Mouse (Mus musculus) heart, embryonic 11.5 days (tissue): ENCODE measurements around the gene Sema6c. TPM values are rescaled to one million over a fixed set of nuclear protein-coding genes. Genes with fewer than 3 reads are reported as not detected.

Experiments used
- ATAC-seq: fragments of 200-750 bp; cut with Nextera tagmentation; replicated peaks from 2 replicates; pipeline ENCODE4 v1.8.0; 2017; ENCODE audit warnings: moderate library complexity; ENCODE audit not compliant: insufficient number of reproducible peaks, low FRiP score, low TSS enrichment
- H3K27ac ChIP-seq: fragments of 300-500 bp; sonication (generic); 2 replicates; pipeline ENCODE4 v1.5.1; 2014; ENCODE audit warnings: mild to moderate bottlenecking, low read depth, low read length
- H3K27me3 ChIP-seq: fragments of 300-500 bp; sonication (generic); 2 replicates; pipeline ENCODE4 v1.6.1; 2014; ENCODE audit warnings: mild to moderate bottlenecking, low read length, mixed read lengths; ENCODE audit not compliant: control insufficient read depth, insufficient read depth
- H3K36me3 ChIP-seq: fragments of 300-500 bp; sonication (generic); 2 replicates; pipeline ENCODE4 v1.6.1; 2014; ENCODE audit warnings: mild to moderate bottlenecking, low read length, moderate library complexity, mixed read lengths; ENCODE audit not compliant: control insufficient read depth, insufficient read depth
- H3K4me1 ChIP-seq: fragments of 300-500 bp; sonication (generic); 2 replicates; pipeline ENCODE4 v1.6.1; 2014; ENCODE audit warnings: low read length; ENCODE audit not compliant: control insufficient read depth, insufficient read depth
- H3K4me2 ChIP-seq: fragments of 300-500 bp; sonication (generic); 2 replicates; pipeline ENCODE4 v1.6.1; 2014; ENCODE audit warnings: mild to moderate bottlenecking, moderate library complexity
- H3K4me3 ChIP-seq: fragments of 300-500 bp; sonication (generic); 2 replicates; pipeline ENCODE4 v1.5.1; 2014; ENCODE audit warnings: low read depth, low read length
- H3K9ac ChIP-seq: fragments of 300-500 bp; sonication (generic); 2 replicates; pipeline ENCODE4 v1.6.1; 2014; ENCODE audit warnings: mild to moderate bottlenecking, low read depth, low read length, moderate library complexity
- H3K9me3 ChIP-seq: fragments of 300-500 bp; sonication (generic); replicated peaks from 2 replicates; pipeline ENCODE4 v1.6.1; 2016; ENCODE audit warnings: low read length; ENCODE audit not compliant: control insufficient read depth
- WGBS: fragments of 180-500 bp; shearing (Covaris S2); extraction: QIAGEN DNeasy Blood & Tissue Kit; methylation state at CpG from one replicate; pipeline ENCODE4 v1.1.7; 2014; ENCODE audit not compliant: insufficient replicate concordance; 5-methylcytosine and 5-hydroxymethylcytosine counted together
- polyA plus RNA-seq: library from polyadenylated mRNA; unstranded; fragments of >200 nt; fragmentation: Nextera tagmentation; extraction: Ambion mirVana; gene quantifications from 2 replicates; pipeline ENCODE4 v1.2.1, GENCODE M21; 2014

Gene Sema6c
- polyA plus RNA-seq, 1 experiment from 2014 or later = 2.2 TPM

DNA sequence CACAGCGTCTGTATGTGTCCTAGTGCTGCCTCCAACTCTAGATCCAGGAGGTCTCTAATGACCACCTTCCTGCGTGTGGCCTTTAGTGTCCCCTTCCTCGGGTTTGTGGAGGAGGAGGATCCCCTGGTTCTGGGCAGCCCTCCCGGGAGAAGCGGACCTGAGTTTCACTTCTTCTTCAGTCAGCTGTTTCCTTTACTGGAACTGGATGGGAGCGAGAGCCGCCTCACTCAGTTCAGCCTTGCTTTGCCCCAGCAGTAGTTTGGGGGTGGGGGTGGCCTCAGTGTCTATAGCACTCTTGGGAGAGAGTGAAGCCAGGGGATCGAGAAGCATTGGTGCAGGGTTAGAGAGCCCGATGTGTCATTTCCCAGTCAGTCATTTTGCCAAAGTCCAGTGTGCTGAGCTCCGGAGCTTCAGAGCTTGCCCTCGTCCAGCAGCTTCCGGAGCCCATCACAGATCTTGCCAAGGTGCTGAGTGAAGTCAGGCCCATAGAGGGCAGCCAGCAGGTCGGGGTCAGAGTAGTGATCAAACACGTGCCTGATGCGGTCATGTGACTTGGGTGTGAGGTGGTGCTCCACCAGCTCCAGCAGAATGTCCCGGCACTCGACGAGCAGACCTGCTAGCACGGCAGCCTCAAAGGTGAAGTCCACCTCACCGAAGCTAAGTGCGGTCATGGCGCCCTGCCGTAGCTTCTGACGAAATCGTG, 20.5 kb upstream of the Sema6c start:
- WGBS = 56% methylated on average over 25 of the region's 25 CpGs
- Histone ChIP-seq H3K27me3 (peaks cover 2% of the 10 kb centered on the region; the same call in 1 of the 2 replicates), H3K4me2 (peak overlapping the region; percentile 47), H3K27ac (no peak overlapping the region), H3K4me1 (peaks cover 8% of the 10 kb centered on the region), H3K4me3 (no peak overlapping the region), H3K9me3 (no peaks in the 10 kb centered on the region), H3K36me3 (no peaks in the 10 kb centered on the region), H3K9ac (no peak overlapping the region)
- ATAC-seq = no peak

DNA sequence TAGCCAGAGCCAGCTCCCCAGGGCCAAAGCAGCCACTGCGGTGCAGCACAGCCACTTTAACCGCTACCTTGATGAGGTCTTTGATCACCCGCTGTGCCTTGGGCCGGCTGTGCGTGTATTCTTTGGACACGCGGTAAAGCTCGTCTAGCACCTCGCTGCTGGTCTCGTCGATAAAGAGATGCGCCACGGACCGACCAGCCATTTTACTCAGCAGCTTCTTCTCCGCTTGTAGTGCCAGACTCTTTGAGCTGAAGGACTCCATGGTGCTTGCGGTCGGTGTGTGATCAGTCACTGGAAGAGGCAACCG, 20.0 kb upstream of the Sema6c start:
- Histone ChIP-seq H3K9ac (no peak overlapping the region), H3K4me3 (peak overlapping the region; percentile 4; the same call in 1 of the 2 replicates), H3K9me3 (no peaks in the 10 kb centered on the region), H3K27me3 (peaks cover 2% of the 10 kb centered on the region; the same call in 1 of the 2 replicates), H3K4me2 (peak overlapping the region; percentile 47), H3K4me1 (peaks cover 4% of the 10 kb centered on the region), H3K27ac (no peak overlapping the region), H3K36me3 (no peaks in the 10 kb centered on the region)
- WGBS = 42% methylated on average over 18 of the region's 18 CpGs
- no peak for ATAC-seq

DNA sequence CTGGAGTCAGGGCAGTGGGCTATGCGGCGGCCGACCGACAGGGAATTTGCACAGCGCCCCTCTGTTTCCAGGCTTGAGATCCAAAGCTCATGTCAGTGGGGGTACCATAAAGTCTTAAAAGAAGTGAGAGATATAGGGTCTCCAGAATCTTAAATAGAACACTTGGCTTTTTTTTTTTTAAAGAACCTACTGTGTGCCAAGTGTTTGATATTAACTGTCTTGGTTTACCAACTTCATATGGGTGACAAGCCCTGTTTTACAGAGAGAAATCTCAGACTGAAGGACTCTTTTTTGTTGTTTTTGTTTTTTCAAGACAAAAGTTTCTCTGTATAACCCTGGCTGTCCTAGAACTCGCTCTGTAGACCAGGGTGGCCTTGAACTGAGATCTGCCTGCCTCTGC, 19.5 kb upstream of the Sema6c start:
- Histone ChIP-seq H3K4me1 (no peaks in the 10 kb centered on the region), H3K27ac (no peak overlapping the region), H3K27me3 (peaks cover 2% of the 10 kb centered on the region; the same call in 1 of the 2 replicates), H3K9me3 (no peaks in the 10 kb centered on the region), H3K9ac (no peak overlapping the region), H3K4me3 (peak overlapping the region; percentile 4; the same call in 1 of the 2 replicates), H3K36me3 (no peaks in the 10 kb centered on the region), H3K4me2 (peak overlapping the region; percentile 47; the same call in 1 of the 2 replicates)
- 81% methylated on average over 6 of the region's 6 CpGs for WGBS
- no peak for ATAC-seq

DNA sequence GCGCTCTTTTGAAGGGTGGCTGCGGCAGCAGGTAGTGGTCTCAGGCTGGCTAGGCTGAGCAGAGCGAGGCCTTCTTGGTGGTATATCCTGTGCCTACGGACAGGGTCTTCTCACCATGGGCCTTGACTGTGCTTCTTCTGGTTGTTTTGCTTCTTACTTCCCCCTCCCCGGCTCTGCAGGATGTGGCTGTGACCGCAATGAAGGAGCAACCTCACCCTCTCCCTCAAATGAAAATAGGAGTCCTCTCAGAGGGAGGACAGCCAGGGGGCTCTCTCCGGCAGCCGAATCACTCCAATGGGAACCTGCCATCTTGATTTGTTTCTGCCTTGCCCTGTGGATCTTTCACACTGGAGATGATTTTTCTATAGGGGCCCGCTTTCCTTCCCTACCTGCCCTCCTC, 18.8 kb upstream of the Sema6c start:
- no peak overlapping the region for H3K4me3 ChIP-seq
- 89% methylated on average over 9 of the region's 9 CpGs for WGBS

DNA sequence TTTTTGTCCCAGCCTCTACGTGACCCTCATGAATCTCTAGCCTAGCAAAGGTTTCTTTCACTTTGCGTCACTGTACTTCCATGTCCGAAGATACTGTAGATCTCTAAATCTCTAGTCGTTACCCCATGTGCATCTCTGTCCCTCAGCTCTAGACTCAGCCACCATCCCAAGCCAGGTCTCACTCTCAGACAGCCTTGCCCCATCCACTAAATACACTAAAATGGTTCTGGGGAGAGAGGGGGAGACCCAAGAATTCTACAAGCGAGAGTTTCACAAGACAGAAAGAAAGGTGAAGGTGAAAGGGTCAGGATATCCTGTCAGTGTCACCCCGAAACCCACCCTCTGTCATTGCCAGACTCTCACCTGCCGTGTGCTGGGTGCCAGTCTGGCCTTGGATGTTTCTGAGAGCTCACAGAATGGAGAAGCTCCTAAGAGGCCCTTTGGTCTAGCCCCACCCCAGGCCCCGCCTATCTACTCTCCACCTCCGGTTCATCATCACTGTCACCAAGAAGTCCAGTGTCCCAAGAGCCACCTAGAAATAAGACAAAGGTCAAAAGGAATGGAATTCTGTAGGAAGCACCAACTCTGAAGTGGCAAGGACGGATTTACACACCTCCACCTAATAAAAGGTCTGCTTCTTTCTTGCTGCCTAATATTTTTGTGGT, 18.2 kb upstream of the Sema6c start, which contains the start of gene Tnfaip8l2:
Gene Tnfaip8l2 (minus strand): TSS at position 409 of the 665 bp plus-strand sequence.
- ATAC-seq = no peak
- no peak within 1 kb of the TSS for H3K4me2 ChIP-seq
- no peaks in the 10 kb centered on the region for H3K9me3 ChIP-seq
- no peak within 1 kb of the TSS for H3K27ac ChIP-seq
- no peak within 1 kb of the TSS for H3K4me3 ChIP-seq
- H3K27me3 ChIP-seq = peaks cover 2% of the 10 kb centered on the region; the same call in 1 of the 2 replicates
- no peaks in the 10 kb centered on the region for H3K4me1 ChIP-seq
- WGBS = 77% methylated on average over 10 of the region's 10 CpGs
- no peaks in the 10 kb centered on the region for H3K36me3 ChIP-seq
- H3K9ac ChIP-seq = no peak within 1 kb of the TSS

More for the DNA sequence above, 18.8 kb upstream of the Sema6c start:
- H3K9ac ChIP-seq = no peak overlapping the region
- H3K27me3 ChIP-seq = peaks cover 2% of the 10 kb centered on the region; the same call in 1 of the 2 replicates
- H3K27ac ChIP-seq = no peak overlapping the region
- no peak overlapping the region for H3K4me2 ChIP-seq
- H3K9me3 ChIP-seq = no peaks in the 10 kb centered on the region
- no peaks in the 10 kb centered on the region for H3K36me3 ChIP-seq
- no peaks in the 10 kb centered on the region for H3K4me1 ChIP-seq
- no peak for ATAC-seq

DNA sequence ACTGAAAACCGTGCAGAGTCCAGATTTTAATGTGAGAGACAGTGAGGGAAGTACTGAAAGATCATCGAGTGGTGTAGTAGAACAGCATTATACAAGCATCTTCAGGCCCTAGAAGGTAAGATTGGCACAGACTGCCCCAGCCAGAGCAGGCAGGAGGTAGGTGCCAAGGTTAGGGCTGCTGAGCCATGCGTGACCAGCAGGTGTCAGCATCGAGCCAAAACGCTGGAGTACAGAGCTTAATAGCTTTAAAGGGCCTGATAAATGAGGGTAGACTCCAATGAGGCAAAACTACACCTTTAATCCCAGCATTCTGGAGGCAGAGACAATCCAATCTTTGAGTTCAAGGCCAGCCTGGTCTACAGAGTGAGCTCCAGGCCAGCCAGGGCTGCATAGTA, 17.6 kb upstream of the Sema6c start:
- no peak overlapping the region for H3K4me3 ChIP-seq
- H3K9me3 ChIP-seq = no peaks in the 10 kb centered on the region
- H3K27me3 ChIP-seq = peaks cover 2% of the 10 kb centered on the region; the same call in 1 of the 2 replicates
- no peak overlapping the region for H3K27ac ChIP-seq
- no peak for ATAC-seq
- H3K9ac ChIP-seq = no peak overlapping the region
- no peaks in the 10 kb centered on the region for H3K4me1 ChIP-seq
- no peak overlapping the region for H3K4me2 ChIP-seq
- WGBS = 9% methylated on average over 5 of the region's 5 CpGs
- no peaks in the 10 kb centered on the region for H3K36me3 ChIP-seq

DNA sequence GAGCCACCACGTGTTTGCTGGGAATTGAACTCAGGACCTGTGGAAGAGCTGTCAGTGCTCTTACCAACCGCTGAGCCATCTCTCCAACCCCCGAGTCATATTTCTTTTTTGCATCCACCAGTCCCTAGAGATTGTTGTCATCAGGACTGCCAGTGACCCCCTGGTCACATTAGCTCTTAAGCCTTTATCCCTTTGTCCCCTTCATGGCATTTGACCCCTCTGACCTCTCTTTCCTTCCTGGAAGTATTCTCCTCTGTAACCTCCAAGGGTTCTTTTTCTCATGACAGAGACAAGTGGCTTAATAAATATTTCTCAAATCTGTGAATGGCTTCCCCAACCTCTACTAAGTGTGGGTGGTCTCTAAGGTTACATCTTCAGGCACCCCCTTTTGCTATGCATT, 12.3 kb upstream of the Sema6c start:
- H3K4me3 ChIP-seq = no peak overlapping the region
- no peak overlapping the region for H3K27ac ChIP-seq
- no peak for ATAC-seq
- H3K9ac ChIP-seq = no peak overlapping the region
- H3K4me1 ChIP-seq = no peaks in the 10 kb centered on the region
- H3K9me3 ChIP-seq = no peaks in the 10 kb centered on the region
- H3K36me3 ChIP-seq = no peaks in the 10 kb centered on the region
- 58% methylated on average over 3 of the region's 3 CpGs for WGBS
- H3K4me2 ChIP-seq = no peak overlapping the region
- H3K27me3 ChIP-seq = no peaks in the 10 kb centered on the region

DNA sequence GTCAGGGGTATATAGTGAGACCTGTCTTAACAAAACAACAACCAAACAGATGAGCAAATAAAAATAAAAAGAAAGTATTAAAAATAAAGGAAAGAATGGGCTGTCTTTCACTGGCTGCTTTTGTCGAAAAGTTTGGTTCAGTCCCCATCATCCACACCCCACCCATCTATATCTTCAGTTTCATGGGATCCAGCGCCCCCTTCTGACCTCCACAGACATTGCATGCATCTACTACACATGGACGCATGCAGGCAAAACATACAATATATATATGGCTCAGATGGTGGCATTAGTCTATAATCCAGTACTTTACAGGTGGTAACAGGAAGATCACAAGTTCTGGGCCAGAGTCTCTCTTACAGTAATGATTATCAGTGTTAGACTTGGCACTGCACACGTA, 6.4 kb upstream of the Sema6c start:
- Histone ChIP-seq H3K27ac (no peak overlapping the region), H3K36me3 (no peaks in the 10 kb centered on the region), H3K4me2 (no peak overlapping the region), H3K9ac (no peak overlapping the region), H3K27me3 (0 out of 2 replicates have a peak, but pooled peaks cover 1% of the 10 kb centered on the region), H3K4me1 (no peaks in the 10 kb centered on the region), H3K4me3 (no peak overlapping the region), H3K9me3 (no peaks in the 10 kb centered on the region)
- ATAC-seq = no peak
- 46% methylated on average over 4 of the region's 4 CpGs for WGBS
